ENCODE assay signal across 9 mouse cellular contexts in the genomic region with DNA sequence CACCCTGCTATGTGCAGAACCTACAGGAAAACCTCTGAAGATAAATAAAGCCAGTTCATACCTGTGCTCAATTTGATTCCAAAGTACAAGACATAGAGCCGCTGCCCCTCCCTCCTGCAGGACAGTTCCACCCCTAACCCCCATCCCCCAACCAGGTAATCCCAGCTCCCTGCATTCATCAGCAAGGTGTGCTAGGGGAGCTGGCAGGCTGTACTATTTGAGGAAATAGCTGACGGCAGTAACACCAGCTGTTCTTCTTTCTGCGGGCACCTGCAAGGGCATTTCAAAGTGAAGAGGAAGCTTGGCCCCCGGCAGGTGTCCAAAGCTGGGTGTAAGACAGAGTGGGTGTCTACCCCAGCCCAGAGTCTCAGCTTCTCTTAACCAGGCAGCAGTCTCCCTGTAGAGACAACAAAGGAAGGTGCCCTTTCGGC.
DNase-seq lines count a peak whose midpoint lies in the region; ATAC-seq and TF ChIP-seq lines count a peak whose summit lies in the region.
"Had no signal": no experiment of that assay in that cellular context is flagged by ENCODE, and none has a peak within 500 bp of the region (broad histone marks: within the 10 kb centered on the region; RNA-seq: fewer than 3 reads in every experiment).

No protein-coding gene starts in this region.

- H3K27me3 ChIP-seq in heart, embryonic 13.5 days (replicated peaks) = no peaks in the 10 kb centered on the region
- H3K27me3 ChIP-seq in embryonic facial prominence, embryonic 13.5 days = no peaks in the 10 kb centered on the region
- no peaks in the 10 kb centered on the region for H3K27me3 ChIP-seq in intestine, postnatal 0 days (replicated peaks; ENCODE audit: control insufficient read depth, insufficient read depth, low read length)

- peak overlapping the region; percentile 60 for H3K4me2 ChIP-seq in heart, embryonic 13.5 days
- H3K4me2 ChIP-seq in embryonic facial prominence, embryonic 13.5 days = peak overlapping the region; percentile 32
- H3K4me2 ChIP-seq in intestine, postnatal 0 days (replicated peaks; ENCODE audit: low read depth) = peak overlapping the region; percentile 54

- peaks cover 96% of the 10 kb centered on the region for H3K4me1 ChIP-seq in heart, embryonic 13.5 days
- peaks cover 49% of the 10 kb centered on the region for H3K4me1 ChIP-seq in embryonic facial prominence, embryonic 13.5 days
- peaks cover 16% of the 10 kb centered on the region for H3K4me1 ChIP-seq in intestine, postnatal 0 days (replicated peaks; ENCODE audit: control insufficient read depth, insufficient read depth, low read length)
- peaks cover 43% of the 10 kb centered on the region for H3K4me1 ChIP-seq in olfactory bulb, adult 2 months (ENCODE audit: control insufficient read depth, insufficient read depth, low read length)

- H3K9ac ChIP-seq in heart, embryonic 13.5 days = peak overlapping the region; percentile 77
- H3K9ac ChIP-seq in embryonic facial prominence, embryonic 13.5 days = 0 out of 2 replicates have a peak overlapping the region, but pooled peaks have one; percentile 54
- H3K9ac ChIP-seq in intestine, postnatal 0 days (ENCODE audit: low read depth, low read length) = 0 out of 2 replicates have a peak overlapping the region, but pooled peaks have one; percentile 18

- H3K27ac ChIP-seq in heart, embryonic 13.5 days (replicated peaks) = peak overlapping the region; percentile 97
- H3K27ac ChIP-seq in embryonic facial prominence, embryonic 13.5 days = peak overlapping the region; percentile 77
- peak overlapping the region; percentile 81 for H3K27ac ChIP-seq in intestine, postnatal 0 days (ENCODE audit: low read depth, low read length)
- peak overlapping the region; percentile 70 for H3K27ac ChIP-seq in olfactory bulb, adult 2 months (ENCODE audit: insufficient read depth, low read depth, low read length)

- ATAC-seq in heart, embryonic 13.5 days (ENCODE audit: extremely low read depth, insufficient number of reproducible peaks, low FRiP score, low TSS enrichment) = no peak
- ATAC-seq in embryonic facial prominence, embryonic 13.5 days (ENCODE audit: insufficient number of reproducible peaks, insufficient read depth, low FRiP score, low TSS enrichment, low read depth) = no peak
- ATAC-seq in intestine, postnatal 0 days = peak; percentile 92
- no peak for ATAC-seq in megakaryocyte, adult 5-6 weeks (ENCODE audit: poor library complexity, severe bottlenecking)

- 48% methylated on average over 5 of the region's 5 CpGs for WGBS in heart, embryonic 13.5 days
- WGBS in embryonic facial prominence, embryonic 13.5 days = 74% methylated on average over 5 of the region's 5 CpGs
- 25% methylated on average over 5 of the region's 5 CpGs for WGBS in intestine, postnatal 0 days
- 40% methylated on average over 5 of the region's 5 CpGs for WGBS in olfactory bulb, adult 2 months

- intact Hi-C loops in heart, postnatal 25 days (cut with DNase I) = no loop called here

- 0 out of 2 replicates have a peak, but pooled peaks have one; percentile 14 for TF ChIP-seq CTCF in intestine, postnatal 0 days (IDR thresholded peaks at IDR 0.05; ENCODE audit: low read depth)
- TF ChIP-seq CTCF in olfactory bulb, adult 2 months (IDR thresholded peaks at IDR 0.05; ENCODE audit: insufficient read depth, low read depth, low read length) = no peak

- no peak for TF ChIP-seq POLR2A in olfactory bulb, adult 2 months (IDR thresholded peaks at IDR 0.05; ENCODE audit: insufficient read depth, low read depth, low read length)

- no peaks in the 10 kb centered on the region for H3K9me3 ChIP-seq in heart, embryonic 13.5 days
- no peaks in the 10 kb centered on the region for H3K9me3 ChIP-seq in embryonic facial prominence, embryonic 13.5 days
- H3K9me3 ChIP-seq in intestine, postnatal 0 days (ENCODE audit: control insufficient read depth) = no peaks in the 10 kb centered on the region
- H3K9me3 ChIP-seq: G1E had no signal

- no peak overlapping the region for H3K4me3 ChIP-seq in heart, embryonic 13.5 days
- no peak overlapping the region for H3K4me3 ChIP-seq in embryonic facial prominence, embryonic 13.5 days
- H3K4me3 ChIP-seq in intestine, postnatal 0 days (ENCODE audit: low read depth, low read length) = 0 out of 2 replicates have a peak overlapping the region, but pooled peaks have one; percentile 3
- no peak overlapping the region for H3K4me3 ChIP-seq in olfactory bulb, adult 2 months (ENCODE audit: insufficient read depth, low read depth, low read length)

- H3K36me3 ChIP-seq in heart, embryonic 13.5 days = peaks cover 11% of the 10 kb centered on the region
- 0 out of 2 replicates have a peak, but pooled peaks cover under 1% of the 10 kb centered on the region for H3K36me3 ChIP-seq in embryonic facial prominence, embryonic 13.5 days
- H3K36me3 ChIP-seq in intestine, postnatal 0 days (ENCODE audit: control insufficient read depth, insufficient read depth) = no peaks in the 10 kb centered on the region; the same call in 1 of the 2 replicates

- DNase-seq in heart, postnatal 25 days (ENCODE audit: low spot score) = no peak
- DNase-seq in urinary bladder, postnatal 25 days (ENCODE audit: low spot score) = no peak
- DNase-seq in embryo, embryonic 10 days (ENCODE audit: low spot score) = no peak

Comparison
In these comparisons a context has a peak if more than half of its experiments do, and no peak if none do; other contexts are left out.
1. H3K9ac ChIP-seq: peak in every context shown above with its lines; median percentile 77 in heart, embryonic 13.5 days; 54 in embryonic facial prominence, embryonic 13.5 days; 18 in intestine, postnatal 0 days.